Mouse (Mus musculus): Measurements from ENCODE around the gene Setd4. TPM values are rescaled to one million over a fixed set of nuclear protein-coding genes. Genes with fewer than 3 reads are reported as not detected.

Setd4 gene
- polyA plus RNA-seq, 1 experiment from 2014 or later, result 6.1 TPM

GRCm38 (mm10) chr16:93596807-93597206 is 7.1 kb downstream of the Setd4 start:
- H3K9me3 ChIP-seq (replicated peaks; ENCODE audit: control insufficient read depth, low read length), result no peaks in the 10 kb centered on the region
- ATAC-seq (replicated peaks; ENCODE audit: insufficient number of reproducible peaks, low FRiP score, low TSS enrichment), result no peak
- H3K27ac ChIP-seq (ENCODE audit: low read depth, low read length), result no peak overlapping the region
- no peak overlapping the region for H3K4me2 ChIP-seq
- H3K4me3 ChIP-seq (ENCODE audit: low read depth, low read length), result no peak overlapping the region
- no peaks in the 10 kb centered on the region for H3K27me3 ChIP-seq (ENCODE audit: control insufficient read depth, insufficient read depth, low read length)
- 0 out of 2 replicates have a peak, but pooled peaks cover 4% of the 10 kb centered on the region for H3K36me3 ChIP-seq (ENCODE audit: control insufficient read depth, insufficient read depth, low read length)
- 88% methylated on average over 7 of the region's 7 CpGs for WGBS (ENCODE audit: insufficient replicate concordance)
- no peak overlapping the region for H3K9ac ChIP-seq (ENCODE audit: low read depth, low read length)
- no peaks in the 10 kb centered on the region for H3K4me1 ChIP-seq (ENCODE audit: control insufficient read depth, insufficient read depth, low read length)

GRCm38 (mm10) chr16:93595766-93596165 is 8.1 kb downstream of the Setd4 start:
- no peak overlapping the region for H3K4me2 ChIP-seq
- WGBS (ENCODE audit: insufficient replicate concordance), result 81% methylated on average over 5 of the region's 5 CpGs
- no peaks in the 10 kb centered on the region for H3K4me1 ChIP-seq (ENCODE audit: control insufficient read depth, insufficient read depth, low read length)
- H3K9me3 ChIP-seq (replicated peaks; ENCODE audit: control insufficient read depth, low read length), result no peaks in the 10 kb centered on the region
- H3K27me3 ChIP-seq (ENCODE audit: control insufficient read depth, insufficient read depth, low read length), result no peaks in the 10 kb centered on the region
- no peak overlapping the region for H3K4me3 ChIP-seq (ENCODE audit: low read depth, low read length)
- no peak overlapping the region for H3K9ac ChIP-seq (ENCODE audit: low read depth, low read length)
- 0 out of 2 replicates have a peak, but pooled peaks cover 5% of the 10 kb centered on the region for H3K36me3 ChIP-seq (ENCODE audit: control insufficient read depth, insufficient read depth, low read length)
- no peak for ATAC-seq (replicated peaks; ENCODE audit: insufficient number of reproducible peaks, low FRiP score, low TSS enrichment)
- H3K27ac ChIP-seq (ENCODE audit: low read depth, low read length), result no peak overlapping the region

- Histone ChIP-seq H3K4me2 (no peak overlapping the region), H3K4me3 (ENCODE audit: low read depth, low read length) (no peak overlapping the region), H3K4me1 (ENCODE audit: control insufficient read depth, insufficient read depth, low read length) (no peaks in the 10 kb centered on the region), H3K36me3 (ENCODE audit: control insufficient read depth, insufficient read depth, low read length) (0 out of 2 replicates have a peak, but pooled peaks cover 11% of the 10 kb centered on the region), H3K27me3 (ENCODE audit: control insufficient read depth, insufficient read depth, low read length) (no peaks in the 10 kb centered on the region), H3K27ac (ENCODE audit: low read depth, low read length) (no peak overlapping the region), H3K9me3 (replicated peaks; ENCODE audit: control insufficient read depth, low read length) (no peaks in the 10 kb centered on the region), H3K9ac (ENCODE audit: low read depth, low read length) (no peak overlapping the region)
- WGBS (ENCODE audit: insufficient replicate concordance), result 89% methylated on average over 10 of the region's 10 CpGs
- no peak for ATAC-seq (replicated peaks; ENCODE audit: insufficient number of reproducible peaks, low FRiP score, low TSS enrichment)
Measured at GRCm38 (mm10) chr16:93594448-93594847, 9.4 kb downstream of the Setd4 start.

GRCm38 (mm10) chr16:93593406-93593805 is 10.5 kb downstream of the Setd4 start:
- H3K4me1 ChIP-seq (ENCODE audit: control insufficient read depth, insufficient read depth, low read length), result no peaks in the 10 kb centered on the region
- H3K27ac ChIP-seq (ENCODE audit: low read depth, low read length), result no peak overlapping the region
- H3K9ac ChIP-seq (ENCODE audit: low read depth, low read length), result no peak overlapping the region
- 89% methylated on average over 8 of the region's 8 CpGs for WGBS (ENCODE audit: insufficient replicate concordance)
- no peaks in the 10 kb centered on the region for H3K9me3 ChIP-seq (replicated peaks; ENCODE audit: control insufficient read depth, low read length)
- no peaks in the 10 kb centered on the region for H3K27me3 ChIP-seq (ENCODE audit: control insufficient read depth, insufficient read depth, low read length)
- ATAC-seq (replicated peaks; ENCODE audit: insufficient number of reproducible peaks, low FRiP score, low TSS enrichment), result no peak
- no peak overlapping the region for H3K4me2 ChIP-seq
- H3K4me3 ChIP-seq (ENCODE audit: low read depth, low read length), result no peak overlapping the region
- 0 out of 2 replicates have a peak, but pooled peaks cover 11% of the 10 kb centered on the region for H3K36me3 ChIP-seq (ENCODE audit: control insufficient read depth, insufficient read depth, low read length)

- H3K36me3 ChIP-seq (ENCODE audit: control insufficient read depth, insufficient read depth, low read length), result 0 out of 2 replicates have a peak, but pooled peaks cover 7% of the 10 kb centered on the region
- no peak overlapping the region for H3K4me2 ChIP-seq
- H3K9ac ChIP-seq (ENCODE audit: low read depth, low read length), result no peak overlapping the region
- H3K27me3 ChIP-seq (ENCODE audit: control insufficient read depth, insufficient read depth, low read length), result no peaks in the 10 kb centered on the region
- 90% methylated on average over 3 of the region's 3 CpGs for WGBS (ENCODE audit: insufficient replicate concordance)
- ATAC-seq (replicated peaks; ENCODE audit: insufficient number of reproducible peaks, low FRiP score, low TSS enrichment), result no peak
- peaks cover 5% of the 10 kb centered on the region for H3K4me1 ChIP-seq (ENCODE audit: control insufficient read depth, insufficient read depth, low read length)
- no peak overlapping the region for H3K27ac ChIP-seq (ENCODE audit: low read depth, low read length)
- no peaks in the 10 kb centered on the region for H3K9me3 ChIP-seq (replicated peaks; ENCODE audit: control insufficient read depth, low read length)
- no peak overlapping the region for H3K4me3 ChIP-seq (ENCODE audit: low read depth, low read length)
Measured at GRCm38 (mm10) chr16:93592711-93593110, 11.2 kb downstream of the Setd4 start.

- Histone ChIP-seq H3K4me2 (no peak overlapping the region), H3K27me3 (ENCODE audit: control insufficient read depth, insufficient read depth, low read length) (no peaks in the 10 kb centered on the region), H3K27ac (ENCODE audit: low read depth, low read length) (no peak overlapping the region), H3K4me1 (ENCODE audit: control insufficient read depth, insufficient read depth, low read length) (peaks cover 9% of the 10 kb centered on the region), H3K9ac (ENCODE audit: low read depth, low read length) (no peak overlapping the region), H3K4me3 (ENCODE audit: low read depth, low read length) (no peak overlapping the region), H3K36me3 (ENCODE audit: control insufficient read depth, insufficient read depth, low read length) (0 out of 2 replicates have a peak, but pooled peaks cover 7% of the 10 kb centered on the region), H3K9me3 (replicated peaks; ENCODE audit: control insufficient read depth, low read length) (no peaks in the 10 kb centered on the region)
- no peak for ATAC-seq (replicated peaks; ENCODE audit: insufficient number of reproducible peaks, low FRiP score, low TSS enrichment)
- 90% methylated on average over 20 of the region's 20 CpGs for WGBS (ENCODE audit: insufficient replicate concordance)
Measured at GRCm38 (mm10) chr16:93591450-93592430, 12.1 kb downstream of the Setd4 start.

GRCm38 (mm10) chr16:93590915-93591314 is 12.9 kb downstream of the Setd4 start:
- Histone ChIP-seq H3K4me3 (ENCODE audit: low read depth, low read length) (no peak overlapping the region), H3K9me3 (replicated peaks; ENCODE audit: control insufficient read depth, low read length) (no peaks in the 10 kb centered on the region), H3K27ac (ENCODE audit: low read depth, low read length) (no peak overlapping the region), H3K4me1 (ENCODE audit: control insufficient read depth, insufficient read depth, low read length) (peaks cover 9% of the 10 kb centered on the region), H3K27me3 (ENCODE audit: control insufficient read depth, insufficient read depth, low read length) (no peaks in the 10 kb centered on the region), H3K36me3 (ENCODE audit: control insufficient read depth, insufficient read depth, low read length) (0 out of 2 replicates have a peak, but pooled peaks cover 7% of the 10 kb centered on the region), H3K9ac (ENCODE audit: low read depth, low read length) (no peak overlapping the region), H3K4me2 (no peak overlapping the region)
- ATAC-seq (replicated peaks; ENCODE audit: insufficient number of reproducible peaks, low FRiP score, low TSS enrichment), result no peak
- 90% methylated on average over 15 of the region's 15 CpGs for WGBS (ENCODE audit: insufficient replicate concordance)

- no peak overlapping the region for H3K4me3 ChIP-seq (ENCODE audit: low read depth, low read length)
- 0 out of 2 replicates have a peak overlapping the region, but pooled peaks have one; percentile 35 for H3K27ac ChIP-seq (ENCODE audit: low read depth, low read length)
- H3K9ac ChIP-seq (ENCODE audit: low read depth, low read length), result no peak overlapping the region
- no peaks in the 10 kb centered on the region for H3K9me3 ChIP-seq (replicated peaks; ENCODE audit: control insufficient read depth, low read length)
- no peak overlapping the region for H3K4me2 ChIP-seq
- no peaks in the 10 kb centered on the region for H3K27me3 ChIP-seq (ENCODE audit: control insufficient read depth, insufficient read depth, low read length)
- H3K4me1 ChIP-seq (ENCODE audit: control insufficient read depth, insufficient read depth, low read length), result peaks cover 9% of the 10 kb centered on the region
- 0 out of 2 replicates have a peak, but pooled peaks cover 7% of the 10 kb centered on the region for H3K36me3 ChIP-seq (ENCODE audit: control insufficient read depth, insufficient read depth, low read length)
- 49% methylated on average over 4 of the region's 4 CpGs for WGBS (ENCODE audit: insufficient replicate concordance)
- no peak for ATAC-seq (replicated peaks; ENCODE audit: insufficient number of reproducible peaks, low FRiP score, low TSS enrichment)
Measured at GRCm38 (mm10) chr16:93588281-93588680, 15.6 kb downstream of the Setd4 start.
